Mouse (Mus musculus) forebrain, embryonic 10.5 days (tissue): ENCODE measurements around the gene Aox3. TPM values are rescaled to one million over a fixed set of nuclear protein-coding genes. Genes with fewer than 3 reads are reported as not detected.

Experiments used
- DNase-seq: peaks from one replicate; pipeline ENCODE4 v3.0.0-alpha.2; 2017; ENCODE audit warnings: low spot score; ENCODE audit errors: extremely low spot score
- H3K27ac ChIP-seq: fragments of 300-500 bp; sonication (generic); 2 replicates; pipeline ENCODE4 v1.5.1; 2016; ENCODE audit warnings: mild to moderate bottlenecking
- H3K27me3 ChIP-seq: fragments of 300-500 bp; sonication (generic); 2 replicates; pipeline ENCODE4 v1.6.1; 2016; ENCODE audit warnings: mild to moderate bottlenecking; ENCODE audit not compliant: poor library complexity, severe bottlenecking
- H3K36me3 ChIP-seq: fragments of 300-500 bp; sonication (generic); replicated peaks from 2 replicates; pipeline ENCODE4 v1.6.1; 2016; ENCODE audit warnings: mild to moderate bottlenecking, moderate library complexity
- H3K4me1 ChIP-seq: fragments of 300-500 bp; sonication (generic); 2 replicates; pipeline ENCODE4 v1.6.1; 2016
- H3K4me3 ChIP-seq: fragments of 300-500 bp; sonication (generic); 2 replicates; pipeline ENCODE4 v1.5.1; 2016; ENCODE audit warnings: mild to moderate bottlenecking, moderate library complexity
- H3K9me3 ChIP-seq: fragments of 300-500 bp; sonication (generic); 2 replicates; pipeline ENCODE4 v1.6.1; 2016; ENCODE audit warnings: mild to moderate bottlenecking, moderate library complexity
- WGBS: fragments of 180-500 bp; shearing (Covaris S2); methylation state at CpG from one replicate; pipeline ENCODE4 v1.1.7; 2016; 5-methylcytosine and 5-hydroxymethylcytosine counted together
- polyA plus RNA-seq: library from polyadenylated mRNA; unstranded; fragments of >200 nt; fragmentation: Nextera tagmentation; extraction: Ambion mirVana; gene quantifications from 2 replicates; pipeline ENCODE4 v1.2.1, GENCODE M21; 2016

Aox3 gene
- polyA plus RNA-seq, 1 experiment from 2014 or later: not detected

DNA sequence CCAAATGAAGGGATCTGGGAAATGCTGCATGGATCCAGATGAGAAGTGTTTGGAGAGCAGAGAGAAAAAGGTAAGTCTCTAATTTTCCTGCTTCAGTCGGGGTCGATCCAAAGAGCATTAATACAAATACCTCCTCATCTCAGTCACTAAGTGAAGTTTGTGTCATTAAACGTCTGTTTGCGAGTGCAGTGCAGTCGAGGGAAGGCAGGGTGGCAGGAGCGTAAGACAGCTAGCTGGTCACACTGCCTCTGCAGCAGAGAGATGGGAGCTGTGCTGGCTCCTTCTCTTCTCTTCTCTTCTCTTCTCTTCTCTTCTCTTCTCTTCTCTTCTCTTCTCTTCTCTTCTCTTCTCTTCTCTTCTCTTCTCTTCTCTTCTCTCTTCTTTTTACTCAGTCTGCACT, 115.2 kb downstream of the Aox3 start:
- Histone ChIP-seq H3K27me3 (no peaks in the 10 kb centered on the region), H3K36me3 (no peaks in the 10 kb centered on the region), H3K4me3 (no peak overlapping the region), H3K27ac (no peak overlapping the region), H3K4me1 (peaks cover 13% of the 10 kb centered on the region; the same call in 1 of the 2 replicates), H3K9me3 (no peaks in the 10 kb centered on the region)
- DNase-seq: no peak
- 80% methylated on average over 6 of the region's 6 CpGs for WGBS

DNA sequence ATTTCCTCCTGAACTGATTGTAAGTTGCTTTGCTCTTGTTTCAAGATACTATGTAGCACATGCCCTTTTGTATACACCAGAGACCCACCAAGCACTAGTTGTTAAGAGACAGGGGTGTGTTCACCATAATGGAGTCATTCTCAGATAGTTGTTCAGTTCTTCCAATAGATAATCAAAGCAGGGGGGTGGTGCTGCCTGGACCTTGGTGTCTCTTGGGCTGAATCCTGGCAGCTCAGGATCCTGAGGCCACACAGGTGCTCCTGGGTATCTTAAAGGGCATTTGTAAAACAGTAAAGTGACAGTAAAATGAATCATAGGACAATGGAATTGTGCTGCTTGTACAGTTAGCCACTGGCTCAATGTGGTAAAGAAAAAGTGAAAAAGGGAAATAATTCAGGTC, 116.0 kb downstream of the Aox3 start:
- no peaks in the 10 kb centered on the region for H3K27me3 ChIP-seq
- DNase-seq: no peak
- no peak overlapping the region for H3K27ac ChIP-seq
- peaks cover 13% of the 10 kb centered on the region; the same call in 1 of the 2 replicates for H3K4me1 ChIP-seq
- no peak overlapping the region for H3K4me3 ChIP-seq
- H3K9me3 ChIP-seq: no peaks in the 10 kb centered on the region
- no peaks in the 10 kb centered on the region for H3K36me3 ChIP-seq

DNA sequence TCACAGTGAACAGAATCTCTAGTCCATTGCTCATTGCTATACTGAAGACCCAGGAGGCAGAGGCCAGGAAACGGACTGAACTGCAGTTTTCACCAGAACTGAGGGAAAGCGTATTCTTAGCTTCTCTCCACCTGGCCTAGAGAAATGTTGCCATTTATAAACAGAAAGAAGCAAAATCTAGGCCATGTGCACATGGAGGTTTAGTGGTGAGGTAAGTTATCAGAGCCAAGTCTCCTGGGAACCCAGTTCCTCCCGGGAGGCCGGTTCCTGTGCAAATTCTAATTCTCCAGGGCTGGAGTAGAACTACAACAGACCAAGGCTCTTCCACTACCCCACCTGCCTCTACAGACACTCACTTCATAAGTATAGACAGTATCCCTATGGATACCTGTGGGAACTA, 116.8 kb downstream of the Aox3 start:
- WGBS: 88% methylated on average over 4 of the region's 4 CpGs
- H3K27me3 ChIP-seq: no peaks in the 10 kb centered on the region
- H3K4me1 ChIP-seq: peaks cover 13% of the 10 kb centered on the region; the same call in 1 of the 2 replicates
- H3K9me3 ChIP-seq: no peaks in the 10 kb centered on the region
- 0 out of 2 replicates have a peak overlapping the region, but pooled peaks have one; percentile 48 for H3K27ac ChIP-seq
- DNase-seq: no peak
- no peak overlapping the region for H3K4me3 ChIP-seq
- no peaks in the 10 kb centered on the region for H3K36me3 ChIP-seq

DNA sequence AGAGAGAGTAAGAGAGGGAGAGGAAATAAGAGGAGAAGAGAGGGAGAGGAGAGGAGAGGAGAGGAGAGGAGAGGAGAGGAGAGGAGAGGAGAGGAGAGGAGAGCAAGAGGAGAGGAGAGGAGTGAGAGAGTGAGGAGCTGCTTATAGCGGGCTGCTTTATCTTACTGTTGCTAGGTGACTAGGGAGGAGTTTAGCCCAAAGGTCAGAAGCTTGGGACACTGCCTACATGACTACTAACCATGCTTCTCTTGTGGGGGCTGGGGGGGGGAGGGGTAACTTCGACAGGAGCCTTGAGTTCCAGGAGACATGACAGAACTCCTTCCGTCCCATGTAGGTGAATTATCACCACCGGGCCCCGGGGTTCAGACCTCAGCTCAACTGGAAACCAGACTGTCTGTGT, 117.6 kb downstream of the Aox3 start:
- Histone ChIP-seq H3K9me3 (no peaks in the 10 kb centered on the region), H3K4me1 (peaks cover 13% of the 10 kb centered on the region; the same call in 1 of the 2 replicates), H3K36me3 (no peaks in the 10 kb centered on the region), H3K27ac (no peak overlapping the region), H3K27me3 (no peaks in the 10 kb centered on the region), H3K4me3 (no peak overlapping the region)
- WGBS: 68% methylated on average over 5 of the region's 5 CpGs
- DNase-seq: no peak

DNA sequence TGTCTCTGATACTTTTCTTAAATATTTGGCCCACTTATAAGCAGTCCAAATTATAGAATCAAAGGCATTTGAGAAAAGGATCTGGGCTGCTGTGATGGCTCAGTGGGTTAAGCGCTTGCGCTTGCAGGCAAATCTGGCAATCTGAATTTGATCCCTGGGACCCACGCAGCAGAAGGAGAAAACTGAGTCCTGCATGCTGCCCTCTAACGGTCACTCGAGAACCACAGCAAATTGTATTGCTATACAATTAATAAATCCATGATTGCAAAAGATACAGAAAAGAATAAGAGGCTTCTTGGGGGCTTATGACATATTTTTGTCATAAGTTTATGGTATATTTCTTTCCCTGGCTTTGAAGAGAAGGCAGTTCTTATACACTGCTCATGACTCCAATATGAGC, 122.5 kb downstream of the Aox3 start:
- no peak for DNase-seq
- Histone ChIP-seq H3K36me3 (no peaks in the 10 kb centered on the region), H3K27me3 (no peaks in the 10 kb centered on the region), H3K4me1 (peaks cover 7% of the 10 kb centered on the region; the same call in 1 of the 2 replicates), H3K9me3 (no peaks in the 10 kb centered on the region), H3K27ac (no peak overlapping the region), H3K4me3 (no peak overlapping the region)
- WGBS: 52% methylated on average over 5 of the region's 5 CpGs

DNA sequence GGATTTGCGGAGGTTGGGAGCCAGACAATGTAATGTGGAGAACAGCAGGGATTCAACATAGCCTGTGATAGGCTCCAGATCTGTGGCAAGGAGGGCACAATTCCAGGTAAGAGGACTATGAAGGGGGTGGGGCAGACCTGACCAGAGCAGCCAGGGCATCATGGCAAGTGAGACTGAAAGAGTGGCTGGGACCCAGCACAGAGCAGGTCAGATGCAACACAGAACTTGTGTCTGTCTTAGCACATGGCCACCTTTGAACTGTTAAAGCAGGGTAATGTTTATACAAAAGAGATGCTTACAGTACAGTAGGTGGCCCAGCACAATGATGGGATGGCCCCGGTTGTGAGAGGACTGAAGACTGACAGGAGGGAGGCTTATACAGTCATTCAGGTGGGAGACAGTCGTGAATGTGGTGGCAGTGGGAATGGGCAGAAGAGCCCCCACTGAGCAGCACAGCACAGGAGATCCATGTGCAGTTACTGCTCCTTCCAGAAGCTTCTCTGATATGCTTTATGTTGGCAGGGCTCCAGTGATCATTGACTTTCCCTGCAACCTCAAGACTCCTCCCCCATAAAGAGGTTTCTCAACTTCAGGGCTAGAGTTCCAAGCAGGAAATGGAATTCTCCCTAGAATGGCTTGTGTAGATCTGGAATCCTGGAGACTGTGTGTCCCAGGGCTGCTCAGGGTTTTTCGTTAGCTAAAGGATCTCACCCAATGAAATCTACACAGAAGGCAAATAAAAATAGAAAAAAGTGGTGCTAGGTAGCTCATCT, 124.8 kb downstream of the Aox3 start:
- no peaks in the 10 kb centered on the region for H3K4me1 ChIP-seq
- no peak for DNase-seq
- WGBS: 85% methylated on average over 4 of the region's 4 CpGs
- no peaks in the 10 kb centered on the region for H3K9me3 ChIP-seq
- no peak overlapping the region for H3K4me3 ChIP-seq
- H3K27me3 ChIP-seq: no peaks in the 10 kb centered on the region
- no peak overlapping the region for H3K27ac ChIP-seq
- H3K36me3 ChIP-seq: no peaks in the 10 kb centered on the region

DNA sequence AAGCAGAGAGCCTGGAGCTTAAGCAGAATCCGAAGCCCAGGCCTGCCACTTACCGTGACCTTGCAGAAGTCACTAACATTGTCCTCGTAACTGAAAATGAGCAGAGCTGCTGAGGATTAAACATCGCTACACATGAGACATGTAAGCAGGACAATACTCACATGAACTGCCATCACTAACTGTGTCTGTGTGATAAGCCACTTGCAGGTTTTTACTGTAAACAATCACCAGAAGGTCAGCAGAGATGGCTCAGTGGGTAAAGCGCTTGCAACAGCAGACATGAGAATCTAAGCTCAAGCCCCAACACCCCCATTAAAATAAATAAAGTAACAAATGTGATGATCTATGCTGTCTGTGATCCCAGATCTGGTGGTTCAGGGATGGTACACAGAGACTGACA, 125.5 kb downstream of the Aox3 start:
- H3K27ac ChIP-seq: no peak overlapping the region
- no peaks in the 10 kb centered on the region for H3K9me3 ChIP-seq
- H3K4me3 ChIP-seq: no peak overlapping the region
- no peaks in the 10 kb centered on the region for H3K27me3 ChIP-seq
- 92% methylated on average over 5 of the region's 5 CpGs for WGBS
- H3K4me1 ChIP-seq: no peaks in the 10 kb centered on the region
- no peak for DNase-seq
- no peaks in the 10 kb centered on the region for H3K36me3 ChIP-seq

DNA sequence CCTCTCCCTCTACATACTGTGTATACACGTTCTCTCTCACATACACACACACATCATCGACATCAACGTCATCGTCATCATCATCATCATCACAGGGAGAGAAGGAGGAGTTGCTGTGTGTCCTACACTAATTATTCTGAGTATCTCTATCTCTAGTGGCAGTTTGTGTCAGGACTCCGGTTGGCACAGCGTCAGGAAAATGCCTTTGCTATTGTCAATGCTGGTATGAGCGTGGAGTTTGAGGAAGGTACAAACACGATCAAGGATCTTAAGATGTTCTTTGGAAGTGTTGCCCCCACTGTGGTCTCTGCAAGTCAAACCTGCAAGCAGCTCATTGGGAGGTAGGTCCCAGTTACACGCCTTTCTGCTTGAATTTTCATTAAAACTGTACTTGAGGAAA, 126.0 kb downstream of the Aox3 start:
- H3K4me3 ChIP-seq: no peak overlapping the region
- no peak overlapping the region for H3K27ac ChIP-seq
- H3K4me1 ChIP-seq: no peaks in the 10 kb centered on the region
- no peaks in the 10 kb centered on the region for H3K27me3 ChIP-seq
- WGBS: 95% methylated on average over 9 of the region's 9 CpGs
- DNase-seq: no peak
- no peaks in the 10 kb centered on the region for H3K36me3 ChIP-seq
- H3K9me3 ChIP-seq: no peaks in the 10 kb centered on the region

DNA sequence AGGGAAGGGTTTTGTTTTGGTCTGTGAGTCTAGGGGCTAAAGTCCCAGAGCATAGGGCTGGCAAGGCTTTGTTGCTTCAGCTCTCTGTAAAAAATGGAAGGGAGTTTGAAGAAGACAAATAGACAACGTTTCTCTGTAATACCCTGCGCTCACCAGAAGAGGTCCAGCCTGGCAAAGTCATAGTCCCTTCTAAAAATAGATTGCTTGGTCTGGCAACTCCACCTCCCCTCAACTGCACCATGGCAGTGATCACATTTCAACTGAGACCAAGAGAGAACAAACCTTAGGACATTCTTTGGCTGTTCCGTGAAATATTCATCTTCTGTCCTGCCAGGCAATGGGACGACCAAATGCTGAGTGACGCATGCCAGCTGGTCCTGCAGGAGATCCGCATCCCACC, 127.4 kb downstream of the Aox3 start:
- WGBS: 74% methylated on average over 6 of the region's 6 CpGs
- Histone ChIP-seq H3K9me3 (no peaks in the 10 kb centered on the region), H3K27ac (no peak overlapping the region), H3K36me3 (no peaks in the 10 kb centered on the region), H3K4me1 (no peaks in the 10 kb centered on the region), H3K4me3 (no peak overlapping the region), H3K27me3 (no peaks in the 10 kb centered on the region)
- no peak for DNase-seq

DNA sequence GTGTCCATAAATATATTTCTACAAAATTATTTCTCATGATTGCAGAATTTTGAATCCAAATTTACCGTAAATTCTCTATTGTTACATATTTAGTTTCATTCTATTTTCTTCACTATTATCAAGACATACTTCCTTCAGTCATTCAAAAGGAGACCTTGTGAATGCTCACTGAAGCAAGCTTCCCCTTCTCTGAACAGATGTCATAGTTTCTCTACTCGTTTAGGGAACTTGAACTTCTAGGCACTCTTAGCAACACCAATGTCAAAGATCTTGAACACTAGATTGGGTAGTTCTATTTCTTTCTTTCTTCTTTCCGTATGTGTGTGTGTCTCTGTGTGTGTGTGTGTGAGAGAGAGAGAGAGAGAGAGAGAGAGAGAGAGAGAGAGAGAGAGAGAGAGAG, 131.6 kb downstream of the Aox3 start:
- H3K27ac ChIP-seq: no peak overlapping the region
- 84% methylated on average over 3 of the region's 3 CpGs for WGBS
- H3K27me3 ChIP-seq: no peaks in the 10 kb centered on the region
- no peaks in the 10 kb centered on the region for H3K36me3 ChIP-seq
- no peak overlapping the region for H3K4me3 ChIP-seq
- DNase-seq: no peak
- H3K4me1 ChIP-seq: no peaks in the 10 kb centered on the region
- H3K9me3 ChIP-seq: no peaks in the 10 kb centered on the region

DNA sequence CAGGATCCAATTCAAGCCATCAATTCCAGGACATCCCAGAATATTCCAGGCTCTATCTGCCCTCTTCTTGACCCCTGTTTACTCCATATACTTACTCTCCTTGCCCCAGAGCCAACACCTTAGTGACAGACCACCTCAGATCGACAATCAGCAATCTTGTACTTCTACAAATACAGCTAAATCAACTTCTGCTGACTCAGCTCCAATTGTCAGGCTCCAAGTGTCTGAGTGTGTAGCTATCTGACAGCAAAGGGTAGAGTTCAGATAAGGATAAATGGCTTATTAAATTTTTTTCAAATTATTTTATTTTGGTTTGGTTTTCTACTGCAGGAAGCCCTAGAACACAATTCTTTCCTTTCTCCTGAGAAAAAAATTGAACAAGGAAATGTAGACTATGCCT, 135.6 kb downstream of the Aox3 start:
- no peaks in the 10 kb centered on the region for H3K36me3 ChIP-seq
- no peak overlapping the region for H3K27ac ChIP-seq
- 88% methylated on average over 1 of the region's 1 CpGs for WGBS
- H3K4me1 ChIP-seq: no peaks in the 10 kb centered on the region
- no peaks in the 10 kb centered on the region for H3K27me3 ChIP-seq
- no peak for DNase-seq
- no peaks in the 10 kb centered on the region for H3K9me3 ChIP-seq
- H3K4me3 ChIP-seq: no peak overlapping the region
